Mouse (Mus musculus) liver, embryonic 14.5 days (tissue): ENCODE results near the gene Rgsl1.

Source experiments
- CTCF ChIP-seq: IDR thresholded peaks from 2 replicates; pipeline ENCODE4 v1.5.1; 2016; ENCODE audit warnings: antibody characterized with exemption, low read depth, control low read depth
- EP300 ChIP-seq: IDR thresholded peaks from 2 replicates; pipeline ENCODE4 v1.6.1; 2016; ENCODE audit warnings: antibody characterized with exemption, low read depth

- TF ChIP-seq EP300 = no peak
- no peak for TF ChIP-seq CTCF
These were observed 42.2 kb upstream of the Rgsl1 start for GRCm38 (mm10) chr1:153886024-153886633.
